Mouse (Mus musculus) limb, embryonic 15.5 days (tissue): Measurements from ENCODE around the gene Selp. TPM values are rescaled to one million over a fixed set of nuclear protein-coding genes. Genes with fewer than 3 reads are reported as not detected.

Source experiments
- ATAC-seq: fragments of 200-750 bp; cut with Nextera tagmentation; 2 replicates; pipeline ENCODE4 v1.8.0; 2017; ENCODE audit warnings: low read depth, moderate TSS enrichment; ENCODE audit not compliant: insufficient number of reproducible peaks, low FRiP score, low TSS enrichment
- H3K27ac ChIP-seq: fragments of 300-500 bp; sonication (generic); 2 replicates; pipeline ENCODE4 v1.5.1; 2015; ENCODE audit warnings: moderate library complexity, mild to moderate bottlenecking, inconsistent platforms
- H3K27me3 ChIP-seq: fragments of 300-500 bp; sonication (generic); 2 replicates; pipeline ENCODE4 v1.6.1; 2015; ENCODE audit warnings: inconsistent platforms
- H3K36me3 ChIP-seq: fragments of 300-500 bp; sonication (generic); 2 replicates; pipeline ENCODE4 v1.6.1; 2015; ENCODE audit warnings: inconsistent platforms
- H3K4me1 ChIP-seq: fragments of 300-500 bp; sonication (generic); 2 replicates; pipeline ENCODE4 v1.6.1; 2015; ENCODE audit warnings: inconsistent platforms
- H3K4me2 ChIP-seq: fragments of 300-500 bp; sonication (generic); 2 replicates; pipeline ENCODE4 v1.6.1; 2015; ENCODE audit warnings: mild to moderate bottlenecking, inconsistent platforms
- H3K4me3 ChIP-seq: fragments of 300-500 bp; sonication (generic); 2 replicates; pipeline ENCODE4 v1.5.1; 2015; ENCODE audit warnings: mild to moderate bottlenecking, inconsistent platforms
- H3K9ac ChIP-seq: fragments of 300-500 bp; sonication (generic); 2 replicates; pipeline ENCODE4 v1.6.1; 2015; ENCODE audit warnings: inconsistent platforms
- H3K9me3 ChIP-seq: fragments of 300-500 bp; sonication (generic); 2 replicates; pipeline ENCODE4 v1.6.1; 2016; ENCODE audit warnings: inconsistent platforms
- WGBS: fragments of 180-500 bp; shearing (Covaris S2); methylation state at CpG from one replicate; pipeline ENCODE4 v1.1.7; 2015; 5-methylcytosine and 5-hydroxymethylcytosine counted together
- polyA plus RNA-seq: library from polyadenylated mRNA; unstranded; fragments of >200 nt; fragmentation: Nextera tagmentation; extraction: Ambion mirVana; gene quantifications from 2 replicates; pipeline ENCODE4 v1.2.1, GENCODE M21; 2015

Gene Selp
- polyA plus RNA-seq, 1 experiment from 2014 or later = 0.36 TPM

- no peak for ATAC-seq
- no peaks in the 10 kb centered on the region for H3K36me3 ChIP-seq
- 83% methylated on average over 1 of the region's 1 CpGs for WGBS
- no peak overlapping the region for H3K27ac ChIP-seq
- H3K9me3 ChIP-seq = no peaks in the 10 kb centered on the region
- no peak overlapping the region for H3K4me3 ChIP-seq
- no peak overlapping the region for H3K4me2 ChIP-seq
- H3K9ac ChIP-seq = no peak overlapping the region
- 0 out of 2 replicates have a peak, but pooled peaks cover 4% of the 10 kb centered on the region for H3K4me1 ChIP-seq
- no peaks in the 10 kb centered on the region for H3K27me3 ChIP-seq
Observed at GRCm38 (mm10) chr1:164187002-164187560, 72.0 kb downstream of the Selp start.

GRCm38 (mm10) chr1:164199551-164199950 is 84.5 kb downstream of the Selp start:
- H3K9ac ChIP-seq = no peak overlapping the region
- no peaks in the 10 kb centered on the region for H3K36me3 ChIP-seq
- ATAC-seq = no peak
- WGBS = 84% methylated on average over 4 of the region's 4 CpGs
- H3K27me3 ChIP-seq = no peaks in the 10 kb centered on the region
- H3K4me2 ChIP-seq = no peak overlapping the region
- no peaks in the 10 kb centered on the region for H3K9me3 ChIP-seq
- H3K27ac ChIP-seq = no peak overlapping the region
- H3K4me1 ChIP-seq = no peaks in the 10 kb centered on the region
- no peak overlapping the region for H3K4me3 ChIP-seq

Other genes starting within 250 kb of the Selp start
- 15.6 and 18.4 TPM in 2 replicates for gene Scyl3, start 186.2 kb upstream of the Selp start, polyA plus RNA-seq
- 16.2 and 17.4 TPM in 2 replicates for gene BC055324, start 120.5 kb upstream of the Selp start, polyA plus RNA-seq
- gene Mettl18, start 120.4 kb upstream of the Selp start, polyA plus RNA-seq = 8.6 and 9.7 TPM in 2 replicates
- 0.25 and 0.26 TPM in 2 replicates for gene Sele, start 67.0 kb upstream of the Selp start, polyA plus RNA-seq
- gene Sell, start 53.3 kb upstream of the Selp start, polyA plus RNA-seq = 0.74 and 1.0 TPM in 2 replicates
- 0.24 and 0.36 TPM in 2 replicates for gene F5, start 36.6 kb downstream of the Selp start, polyA plus RNA-seq
- gene Slc19a2, start 133.8 kb downstream of the Selp start, polyA plus RNA-seq = 11.6 and 11.9 TPM in 2 replicates
- gene Ccdc181, start 160.3 kb downstream of the Selp start, polyA plus RNA-seq = 5.5 and 6.4 TPM in 2 replicates
- gene Nme7, start 188.9 kb downstream of the Selp start, polyA plus RNA-seq = 30.3 and 31.4 TPM in 2 replicates
- 45.5 and 46.2 TPM in 2 replicates for gene Blzf1, start 192.2 kb downstream of the Selp start, polyA plus RNA-seq